ENCODE assay signal across 12 mouse cellular contexts in genomic region chr9:94094800-94095199, GRCm38 (mm10).
"Had no signal": no experiment of that assay in that cellular context is flagged by ENCODE, and none has a peak within 500 bp of the region (broad histone marks: within the 10 kb centered on the region; RNA-seq: fewer than 3 reads in every experiment).

No protein-coding gene starts in this region.

- H3K36me3 ChIP-seq: liver, embryonic 13.5 days; midbrain, embryonic 15.5 days had no signal

- H3K9ac ChIP-seq: liver, embryonic 13.5 days; midbrain, embryonic 15.5 days had no signal

- H3K27me3 ChIP-seq: liver, embryonic 13.5 days; midbrain, embryonic 15.5 days had no signal

- H3K9me3 ChIP-seq: liver, embryonic 13.5 days; midbrain, embryonic 15.5 days had no signal

- H3K4me2 ChIP-seq: liver, embryonic 13.5 days; midbrain, embryonic 15.5 days had no signal

- H3K4me1 ChIP-seq: liver, embryonic 13.5 days; midbrain, embryonic 15.5 days had no signal

- ATAC-seq: midbrain, embryonic 15.5 days had no signal

- H3K27ac ChIP-seq: kidney, postnatal 0 days; left cerebral cortex, adult 2 months; liver, embryonic 13.5 days; midbrain, embryonic 15.5 days had no signal

- H3K4me3 ChIP-seq: left cerebral cortex, adult 2 months; liver, embryonic 13.5 days; midbrain, embryonic 15.5 days had no signal

- DNase-seq: kidney, adult 2 months; kidney, postnatal 25 days; layer of hippocampus, postnatal 36 days; liver, embryonic 13.5 days; lung, adult 2 months; lung, postnatal 14 days; lung, postnatal 4 days; thymus, adult 18-20 months; thymus, postnatal 36 days had no signal
